Mouse (Mus musculus) left cerebral cortex, postnatal 4 days (tissue): ENCODE results near the gene Gm49361. TPM values are rescaled to one million over a fixed set of nuclear protein-coding genes. Genes with fewer than 3 reads are reported as not detected.
"Not testable (repeated sequence)": the region's sequence is repeated elsewhere in the genome, so short reads cannot be mapped to it uniquely, and the experiment has no call there.

ENCODE experiments used
- DNase-seq: peaks from one replicate; pipeline ENCODE4 v3.0.0-alpha.2; 2022
- intact Hi-C: fragments of 180-260 bp; cut with DNase I; formaldehyde crosslinking; loops from one replicate; pipeline ENCODE4 v1.15.1; 2025
- total RNA-seq, 2 experiments: library from RNA; stranded (reverse); gene quantifications; 2 replicates each; pipeline ENCODE4 v1.2.3; 2021

Gm49361 gene
- total RNA-seq: 1 to 10 TPM in 1 of 2 experiments, not detected in 1; 1.0 TPM

DNA sequence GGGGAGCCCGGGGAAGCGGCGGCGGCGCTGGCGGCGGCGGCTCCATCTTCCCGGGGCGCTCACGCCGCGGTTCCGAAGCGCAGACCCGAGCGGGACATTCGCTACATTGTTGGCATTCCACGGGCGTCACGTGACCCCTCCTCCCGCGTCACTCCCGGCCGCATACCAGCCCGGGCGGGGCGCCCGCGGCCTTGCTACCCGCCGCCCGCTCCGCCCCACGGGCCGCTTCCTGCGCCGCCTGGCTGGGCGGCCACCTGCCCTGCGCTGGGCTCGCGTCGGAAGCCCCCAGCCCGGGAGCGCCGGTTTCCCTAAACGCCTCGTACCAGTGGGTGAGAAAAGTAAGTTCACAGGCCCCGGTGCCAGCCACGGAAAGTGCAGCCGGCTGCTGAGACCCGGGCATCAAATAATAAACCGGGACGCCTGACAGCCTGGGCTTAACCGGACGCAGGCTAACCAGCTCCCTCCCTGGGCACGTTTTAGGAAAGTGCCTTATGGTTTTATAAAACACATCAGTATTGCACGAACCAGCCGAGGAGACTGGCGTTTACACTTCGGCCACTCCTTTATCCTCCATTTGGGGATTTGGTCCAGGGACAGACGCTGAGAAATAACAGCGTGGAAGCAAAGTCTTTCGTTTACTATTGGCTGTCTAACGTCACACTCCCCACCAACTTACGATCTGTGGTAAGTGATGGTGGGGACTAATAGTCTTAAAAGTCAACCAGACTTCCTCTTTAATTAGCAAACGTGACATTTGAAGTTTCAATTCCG, at the start of gene Gm49361:
Gm49361 (minus strand) TSS at position 103 of the 771 bp plus-strand sequence.
- peak; percentile 83 for DNase-seq
- intact Hi-C loops: loop anchor here (5.0 kb wide), 1 partner anchor 51 kb away; the partner anchor contains the start of gene Sap18

DNA sequence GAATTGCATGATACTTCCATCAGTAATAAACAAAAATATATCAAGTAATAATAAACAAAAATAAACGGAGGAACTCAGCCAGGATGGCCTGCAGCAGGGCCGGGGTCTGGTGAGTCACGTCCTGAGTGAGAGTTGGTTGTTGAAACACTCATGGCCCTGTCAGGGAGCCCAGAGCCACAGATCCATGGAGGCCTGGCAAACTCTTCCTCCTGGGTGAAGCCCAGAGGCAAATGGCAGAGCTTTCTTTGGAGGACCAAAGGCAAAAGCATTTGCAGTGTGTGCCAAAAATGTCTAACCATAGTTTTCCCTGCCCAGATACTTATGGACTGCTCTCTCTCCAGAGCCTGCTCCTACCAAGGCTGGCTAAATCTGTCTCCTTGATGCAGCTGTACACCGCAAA, 45.3 kb upstream of the Gm49361 start:
- intact Hi-C loops: no loop called here
- no peak for DNase-seq

DNA sequence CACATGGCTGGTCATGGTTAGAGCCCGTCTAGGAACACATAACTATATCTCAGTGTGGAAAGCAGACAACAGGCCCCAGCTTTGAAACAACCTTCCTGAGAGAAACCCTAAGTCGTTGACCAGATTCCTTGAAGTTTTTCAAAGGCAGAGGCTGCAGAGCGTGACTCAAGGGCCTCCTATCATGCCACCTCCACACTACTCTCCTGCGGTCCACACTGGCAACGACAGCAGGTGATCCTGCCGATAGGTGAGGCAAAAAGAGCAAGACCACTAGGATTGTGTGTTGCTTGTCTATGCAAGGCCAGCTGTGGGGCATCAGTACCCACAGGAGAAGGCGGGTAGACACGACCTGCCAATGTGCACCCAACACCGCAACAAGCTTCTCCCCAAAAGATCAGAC, 43.9 kb upstream of the Gm49361 start:
- intact Hi-C loops: no loop called here
- no peak for DNase-seq

DNA sequence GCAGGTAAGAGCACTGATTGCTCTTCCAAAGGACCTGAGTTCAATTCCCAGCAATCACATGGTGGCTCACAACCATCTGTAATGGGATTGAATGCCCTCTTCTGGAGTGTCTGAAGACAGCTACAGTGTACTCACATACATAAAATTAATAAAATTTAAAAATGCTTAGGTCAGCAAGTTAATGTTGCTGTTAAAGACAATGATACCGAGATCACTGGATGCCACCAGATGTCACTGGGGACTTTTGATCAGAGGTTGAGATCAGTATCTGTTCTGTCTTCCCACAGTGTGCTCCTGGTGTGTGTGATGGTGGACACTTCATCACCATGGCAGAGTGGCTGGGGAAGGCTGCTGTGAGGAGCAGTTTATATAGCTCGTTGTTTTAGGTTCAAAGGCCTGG, 43.4 kb upstream of the Gm49361 start:
- DNase-seq: no peak
- intact Hi-C loops: no loop called here

DNA sequence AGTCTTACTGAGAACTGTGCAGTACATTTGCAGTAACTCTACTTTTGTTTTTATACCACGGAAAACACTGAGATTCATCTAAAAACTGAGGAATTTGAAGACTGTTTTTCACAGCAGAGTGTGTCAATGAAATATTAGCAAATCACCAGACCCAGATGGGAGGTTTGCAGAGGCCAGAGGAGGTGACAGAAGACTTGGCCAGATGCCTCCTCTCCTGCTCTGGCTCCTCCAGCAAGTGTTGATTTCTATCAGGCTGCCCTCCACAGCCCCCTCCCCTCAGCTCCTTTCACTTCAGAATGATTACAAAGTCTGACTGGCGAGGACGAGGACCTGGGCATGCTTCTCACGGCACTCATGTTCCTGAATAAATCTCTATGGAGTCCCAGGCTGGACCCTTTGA, 41.5 kb upstream of the Gm49361 start:
- intact Hi-C loops: no loop called here
- no peak for DNase-seq

DNA sequence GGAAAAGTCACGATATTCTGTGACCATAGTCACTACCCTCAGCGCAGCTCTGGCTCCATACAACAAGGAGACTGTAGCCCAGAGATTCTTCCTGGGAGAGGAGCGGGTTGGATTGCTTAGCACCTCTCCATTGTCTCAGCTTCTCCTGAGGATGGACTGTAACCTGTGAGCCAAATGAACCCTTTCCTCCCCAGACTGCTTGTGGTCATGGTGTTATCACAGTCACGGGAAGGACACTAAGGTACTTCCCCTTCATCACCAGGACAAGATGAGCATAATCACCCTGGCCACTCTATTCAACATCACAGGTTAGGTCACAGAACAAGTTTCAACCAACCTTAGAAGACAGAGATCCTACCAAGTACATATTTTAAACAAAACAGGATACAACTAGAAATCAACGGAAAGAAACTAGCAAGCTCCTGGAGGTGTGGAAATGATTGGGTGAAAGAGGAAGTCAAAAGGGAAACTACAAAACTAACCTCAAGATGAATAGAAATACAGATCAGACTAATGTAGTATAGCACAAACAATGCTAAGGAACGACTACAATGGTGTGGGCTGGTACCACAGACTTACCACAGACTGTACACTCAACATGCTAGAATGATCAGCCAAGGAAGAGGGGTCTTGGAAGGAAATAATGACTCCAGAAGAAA, 26.4 kb upstream of the Gm49361 start:
- intact Hi-C loops: no loop called here

DNA sequence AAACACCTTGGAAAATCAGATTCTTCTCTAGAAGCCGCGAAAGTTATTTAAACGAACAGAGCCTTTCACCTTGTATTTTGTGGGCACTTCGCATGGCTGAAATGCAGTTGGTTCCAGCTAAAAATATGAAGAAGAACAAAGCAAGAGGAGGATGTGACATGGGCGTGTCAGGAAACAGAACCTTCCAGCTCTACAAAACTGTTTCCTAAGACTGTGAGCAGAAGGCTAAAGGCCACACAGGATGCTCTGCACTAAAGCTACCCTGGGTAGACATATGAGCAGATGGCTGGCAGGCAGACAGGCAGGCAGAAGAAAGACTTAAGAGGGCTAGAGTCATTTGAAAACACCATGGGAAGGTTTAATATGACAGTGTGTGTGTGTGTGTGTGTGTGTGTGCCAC, 23.2 kb upstream of the Gm49361 start:
- intact Hi-C loops: no loop called here
- DNase-seq: no peak

More for the DNA sequence above, 26.4 kb upstream of the Gm49361 start:
- DNase-seq: no peak

DNA sequence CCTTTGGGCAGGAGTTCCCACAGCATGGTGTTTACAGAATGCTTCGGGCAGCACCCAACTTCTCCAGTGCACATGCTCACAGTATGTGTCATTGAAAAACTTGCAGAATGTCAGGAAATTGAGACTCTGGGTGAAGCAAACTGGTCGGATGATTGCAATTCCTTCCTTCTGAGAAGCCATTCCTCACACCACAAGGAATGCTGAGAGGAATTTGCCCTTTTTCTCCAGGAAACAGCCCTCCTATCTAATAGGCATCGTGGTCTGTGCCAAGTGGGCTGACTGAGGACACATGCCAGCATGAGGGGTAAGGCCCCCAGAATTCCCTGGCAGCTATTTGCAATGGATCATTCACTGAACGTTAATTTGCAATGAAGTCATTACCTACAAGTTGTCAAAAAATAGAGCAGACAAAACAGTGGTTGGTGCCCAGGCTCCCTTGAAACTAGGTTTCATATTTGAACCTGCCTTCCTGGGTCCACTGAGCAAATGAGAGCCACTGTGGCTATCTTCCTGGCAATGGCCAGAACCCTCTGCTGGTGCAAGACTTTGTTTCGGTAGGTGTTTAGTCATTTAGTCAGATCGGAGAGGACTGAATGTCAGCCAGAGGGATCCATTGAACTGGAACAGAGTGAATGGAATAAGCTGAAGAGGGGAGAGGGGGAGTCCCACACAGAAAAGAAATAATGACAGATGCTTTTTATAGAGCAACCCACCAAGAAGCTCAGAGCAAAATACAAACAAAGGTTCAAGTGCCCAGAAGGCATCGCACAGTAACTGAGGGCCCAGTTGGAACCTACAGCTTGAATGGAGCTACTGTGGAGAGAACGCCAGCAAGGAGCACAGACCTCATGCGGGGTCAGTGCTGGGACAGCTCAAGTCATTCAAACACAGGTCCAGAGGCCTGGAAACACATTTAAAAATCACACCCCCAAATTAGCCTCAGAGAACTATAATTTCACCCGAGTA, 14.8 kb upstream of the Gm49361 start:
- DNase-seq: no peak
- intact Hi-C loops: no loop called here

DNA sequence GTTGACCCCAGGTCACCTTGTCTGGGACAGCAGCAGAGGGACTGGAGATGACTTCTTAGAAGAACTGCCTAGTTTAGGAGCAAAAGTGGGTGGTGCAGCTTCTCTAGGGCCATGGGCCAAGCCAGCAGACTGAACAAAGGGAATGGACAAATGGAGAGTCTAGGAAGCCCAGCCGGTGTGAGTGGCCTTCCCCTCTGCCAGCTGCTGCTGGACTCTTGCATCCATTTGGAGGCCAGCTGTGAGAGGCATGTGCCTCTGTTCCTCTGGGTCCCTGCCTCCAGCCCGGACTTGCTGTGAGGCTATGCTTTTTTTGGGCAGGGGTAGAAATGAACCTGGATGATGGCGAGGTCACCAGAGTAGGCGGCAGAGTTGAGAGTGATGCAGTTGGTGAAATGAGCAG, 12.3 kb upstream of the Gm49361 start, which contains the start of gene Lats2:
Lats2 (minus strand) TSS at position 152 of the 400 bp plus-strand sequence.
- no peak for DNase-seq
- intact Hi-C loops: no loop called here

DNA sequence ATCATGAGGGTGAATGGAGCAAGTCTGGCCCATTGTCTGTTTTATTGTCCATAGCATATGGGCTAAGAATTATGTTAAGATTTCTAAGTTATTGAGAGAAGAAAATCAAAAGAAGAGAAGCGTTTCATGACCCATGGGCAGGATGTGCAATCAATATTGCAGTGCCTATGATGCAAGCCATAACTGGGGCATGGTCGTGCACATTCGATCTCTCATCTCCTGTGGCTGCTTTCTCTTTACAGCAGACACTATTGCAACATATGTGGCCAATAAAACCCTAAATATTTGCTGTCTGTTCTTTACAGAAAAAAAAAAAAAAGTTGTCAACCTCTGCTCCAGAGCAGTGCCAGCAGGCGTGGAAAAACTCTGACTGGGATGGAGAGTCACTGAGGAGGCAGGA, 10.2 kb upstream of the Gm49361 start:
- intact Hi-C loops: no loop called here
- no peak for DNase-seq

DNA sequence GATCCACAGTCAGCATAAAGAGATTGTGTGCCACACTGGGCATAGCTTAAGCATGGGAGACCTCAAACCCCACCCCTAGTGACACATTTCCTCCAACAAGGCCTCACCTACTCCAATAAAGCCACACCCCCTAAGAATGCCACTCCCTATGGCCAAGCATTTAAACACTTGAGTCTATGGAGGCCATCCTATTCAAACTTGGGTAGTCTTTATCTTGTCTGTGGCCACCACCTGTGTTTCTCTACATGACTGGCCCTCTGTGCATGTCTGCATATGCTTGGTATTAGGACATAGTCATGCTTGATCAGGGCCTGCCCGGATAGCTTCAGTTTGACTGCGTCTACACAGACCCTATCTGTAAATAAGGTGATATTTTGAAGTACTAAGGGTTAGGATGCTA, 9.8 kb upstream of the Gm49361 start:
- DNase-seq: no peak
- intact Hi-C loops: no loop called here

DNA sequence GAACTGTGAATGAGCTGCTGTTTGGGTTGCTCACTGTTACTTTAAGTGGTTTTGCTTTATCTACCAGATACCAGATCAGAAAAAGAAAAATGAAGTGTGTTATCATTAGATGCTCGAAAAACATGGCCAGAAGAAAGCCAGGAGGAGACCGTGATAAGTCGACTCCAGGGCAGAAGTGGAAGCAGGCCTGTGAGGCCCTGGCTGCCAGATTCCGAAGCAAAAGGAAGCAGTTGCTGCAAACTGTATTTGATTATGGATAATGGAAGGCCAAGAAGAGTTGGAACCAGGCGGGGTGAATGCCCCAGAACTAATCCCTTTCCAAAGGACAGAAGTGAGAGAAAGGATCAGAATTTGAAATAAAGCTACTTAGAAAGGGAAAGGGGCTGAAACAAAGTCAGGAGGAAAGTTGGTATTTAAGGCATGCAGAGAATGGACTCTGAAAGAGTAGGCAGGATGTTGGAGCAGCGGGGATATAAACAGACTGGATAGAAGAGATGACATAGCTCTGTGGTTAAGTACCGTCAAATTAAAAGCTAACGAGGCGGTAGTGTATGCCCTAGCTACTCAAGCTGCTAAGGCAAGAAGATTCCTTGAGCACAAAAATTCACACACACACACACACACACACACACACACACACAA, 7.6 kb upstream of the Gm49361 start:
- intact Hi-C loops: no loop called here
- no peak for DNase-seq

DNA sequence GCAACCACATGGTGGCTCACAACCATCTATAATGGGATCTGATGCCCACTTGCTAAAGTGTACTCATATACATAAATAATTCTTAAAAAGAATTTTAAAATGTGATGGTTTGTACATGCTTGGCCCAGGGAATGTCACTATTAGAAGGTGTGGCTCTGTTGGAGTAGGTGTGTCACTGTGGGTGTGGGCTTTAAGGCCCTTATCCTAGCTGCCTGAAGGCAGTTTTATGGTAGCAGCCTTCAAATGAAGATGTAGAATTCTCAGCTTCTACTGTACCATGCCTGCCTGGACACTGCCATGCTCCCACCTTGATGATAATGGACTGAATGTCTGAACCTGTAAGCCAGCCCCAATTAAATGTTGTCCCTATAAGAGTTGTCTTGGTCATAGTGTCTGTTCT, 5.1 kb upstream of the Gm49361 start:
- intact Hi-C loops, DNase-seq: not testable (repeated sequence)

DNA sequence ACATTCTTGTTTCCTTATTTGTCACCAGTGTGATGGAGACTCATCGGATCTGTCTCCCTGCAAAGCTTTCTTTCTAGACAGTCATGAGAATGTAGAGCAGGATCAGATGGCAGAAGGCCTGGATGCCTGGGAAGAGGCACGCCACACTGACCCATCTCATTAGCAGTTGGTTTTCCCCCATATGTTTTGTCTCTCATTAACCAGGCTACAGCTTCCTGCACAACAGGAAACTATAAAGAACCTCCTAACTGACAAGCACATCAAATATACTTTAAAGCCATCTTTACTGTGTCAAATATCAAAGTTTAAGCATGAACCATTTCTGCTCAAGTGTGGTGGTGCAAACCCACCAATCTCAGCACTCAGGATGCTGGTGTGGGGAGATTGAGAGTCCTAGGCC, 3.6 kb upstream of the Gm49361 start:
- DNase-seq: no peak
- intact Hi-C loops: loop anchor here (5.0 kb wide), 1 partner anchor 48 kb away; the partner anchor contains the start of gene Sap18

DNA sequence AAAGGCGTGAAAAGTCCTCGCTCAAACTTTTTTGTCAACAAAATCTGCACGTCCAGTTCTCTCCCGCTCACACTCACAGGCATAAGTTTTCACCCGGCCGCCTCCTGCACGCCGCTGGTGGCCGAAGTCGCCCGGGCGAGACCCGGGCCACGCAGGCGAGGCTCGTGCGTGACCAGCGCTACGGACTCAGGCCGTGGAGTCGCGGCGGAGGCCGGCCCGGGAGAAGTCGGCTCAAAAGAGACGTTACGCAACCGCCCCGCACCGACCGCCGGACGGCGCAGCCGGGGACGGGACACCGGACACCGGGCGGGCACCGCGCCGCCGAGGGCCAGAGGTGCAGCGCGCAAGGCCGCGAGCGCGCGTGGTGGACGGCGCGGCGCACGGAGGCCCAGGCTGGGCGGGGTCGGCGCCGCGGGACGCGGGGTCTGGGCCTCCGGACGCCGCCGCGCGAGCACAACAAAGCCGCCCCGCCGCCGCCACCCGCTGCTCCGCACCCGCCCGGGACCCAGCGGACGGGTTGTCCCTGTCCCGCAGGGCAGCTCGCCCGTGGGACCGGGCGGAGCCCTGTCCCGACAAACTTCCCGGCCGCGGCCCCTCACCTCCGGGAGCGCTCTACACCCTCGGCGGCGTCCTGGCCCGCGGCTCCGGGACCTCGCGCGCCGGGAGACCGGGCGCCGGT, 473 bp downstream of the Gm49361 start:
- peak; percentile 30 for DNase-seq
- intact Hi-C loops: loop anchor here (5.0 kb wide), 1 partner anchor 52 kb away; the partner anchor contains the start of gene Sap18

DNA sequence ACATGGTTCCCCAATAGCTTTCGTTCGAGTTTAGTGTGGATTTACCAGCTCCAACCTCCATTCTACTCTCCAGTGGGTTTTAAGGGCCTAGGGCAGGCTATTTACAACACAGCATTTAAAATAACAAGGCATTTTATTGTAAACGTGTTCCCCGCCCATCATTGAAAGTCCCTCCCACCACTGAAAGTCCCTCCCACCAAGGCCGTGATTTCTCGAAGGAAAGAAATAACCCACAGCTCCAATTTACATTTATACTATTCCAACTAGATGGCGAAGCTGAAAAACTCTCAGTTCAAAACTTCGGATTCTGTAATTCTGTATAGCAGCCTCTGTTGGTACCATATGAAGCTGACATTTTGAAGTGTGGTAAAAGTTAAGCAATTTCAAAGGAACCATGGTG, 1.4 kb downstream of the Gm49361 start:
- no peak for DNase-seq
- intact Hi-C loops: loop anchor here (5.0 kb wide), 1 partner anchor 52 kb away; no protein-coding TSS in a partner anchor

DNA sequence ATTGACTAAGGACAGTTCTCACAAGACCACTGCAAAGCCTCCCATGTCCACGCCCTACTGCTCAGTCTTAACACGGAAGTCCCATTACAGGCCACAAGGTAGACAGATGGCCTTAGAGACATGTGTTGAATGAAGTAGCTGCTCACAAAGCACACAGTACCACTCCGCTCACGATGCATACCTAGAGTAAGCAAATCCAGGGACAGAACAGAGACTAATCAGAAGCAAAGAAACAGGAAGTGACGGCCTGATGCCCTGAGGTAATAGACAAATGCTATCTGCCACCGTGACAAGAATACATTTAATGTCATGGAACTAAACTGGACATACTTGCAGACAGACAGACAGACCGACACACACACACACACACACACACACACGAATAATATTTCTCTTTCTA, 5.3 kb downstream of the Gm49361 start:
- intact Hi-C loops: loop anchor here (5.0 kb wide), 1 partner anchor 48 kb away; no protein-coding TSS in a partner anchor

DNA sequence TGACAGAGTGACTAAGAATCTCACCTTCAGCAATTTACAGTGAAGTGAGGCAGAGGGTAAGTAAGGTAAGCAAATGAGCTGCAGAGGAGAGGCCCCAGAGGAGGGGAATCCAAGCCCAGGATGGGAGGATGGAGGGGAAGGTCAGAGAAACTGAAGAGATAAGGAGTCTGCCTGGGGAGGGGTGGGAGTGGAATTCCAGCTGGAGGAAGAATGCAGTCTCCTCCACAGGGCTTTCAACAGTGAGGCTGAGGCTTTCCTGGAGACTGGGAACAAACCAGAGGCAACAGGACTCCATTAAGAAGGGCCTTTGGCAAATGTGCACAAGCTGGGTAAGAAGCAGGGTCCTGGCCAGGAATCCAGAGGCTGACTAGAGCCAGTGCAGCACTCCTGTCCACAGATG, 8.8 kb downstream of the Gm49361 start:
- DNase-seq: no peak
- intact Hi-C loops: no loop called here

More for the DNA sequence above, 5.3 kb downstream of the Gm49361 start:
- no peak for DNase-seq

DNA sequence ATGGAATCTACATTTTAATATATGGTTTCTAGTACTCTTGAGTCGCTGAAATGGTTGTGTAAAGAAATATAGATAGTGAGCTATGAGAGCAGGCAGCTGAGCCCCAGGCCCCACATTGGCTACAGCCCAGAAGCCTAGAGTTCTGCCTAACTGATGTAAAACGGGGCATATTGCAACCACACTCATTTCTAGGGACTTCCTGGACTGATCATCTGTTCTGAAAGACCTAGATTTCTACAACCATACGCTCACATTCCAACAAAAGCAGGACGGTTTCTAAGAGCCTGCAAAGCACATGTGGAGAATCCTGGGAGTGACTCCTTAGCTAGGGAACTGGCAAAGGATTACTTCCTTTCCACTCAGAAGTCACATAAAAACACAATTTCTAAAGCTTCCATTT, 9.8 kb downstream of the Gm49361 start:
- no peak for DNase-seq
- intact Hi-C loops: no loop called here
